10 mouse cellular contexts compared by ENCODE assay signal in the genomic region with DNA sequence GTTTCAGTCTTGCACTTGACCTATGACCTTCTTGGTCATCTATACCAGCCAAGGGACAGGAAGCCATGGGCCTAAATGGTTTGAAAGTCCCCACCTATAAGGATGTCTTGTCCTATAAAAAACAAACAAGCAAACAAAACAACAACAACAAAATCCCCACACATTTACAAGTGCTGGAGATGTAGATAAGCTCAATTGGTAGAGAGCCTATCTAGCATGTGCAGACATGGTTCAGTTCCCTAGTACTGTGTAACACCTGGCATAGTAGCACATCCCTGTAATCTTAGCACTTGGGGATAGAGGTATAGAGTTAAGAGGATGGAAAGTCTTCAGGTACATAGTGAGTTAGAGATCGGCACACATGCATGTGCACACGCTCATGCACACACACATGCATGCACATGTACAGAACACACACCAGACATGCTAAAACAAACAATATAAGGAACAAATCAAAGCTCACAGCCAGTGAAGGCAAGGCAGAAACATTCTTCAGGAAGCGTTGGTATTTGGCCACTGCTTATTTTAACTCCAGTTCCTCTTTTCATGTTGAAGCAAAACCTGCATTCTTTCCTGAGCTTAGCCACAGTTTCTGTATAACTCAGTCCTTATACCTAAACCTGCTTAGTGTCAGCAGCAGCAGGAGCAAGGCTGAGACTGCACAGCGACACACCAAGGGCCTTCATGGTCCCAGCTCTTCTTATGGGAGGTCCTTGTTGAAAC. TPM values are rescaled to one million over a fixed set of nuclear protein-coding genes. Genes with fewer than 3 reads are reported as not detected.
DNase-seq lines count a peak whose midpoint lies in the region; ATAC-seq and TF ChIP-seq lines count a peak whose summit lies in the region.
"Had no signal": no experiment of that assay in that cellular context is flagged by ENCODE, and none has a peak within 500 bp of the region (broad histone marks: within the 10 kb centered on the region; RNA-seq: fewer than 3 reads in every experiment).

No protein-coding gene starts in this region.

- H3K27ac ChIP-seq in intestine, embryonic 15.5 days = no peak overlapping the region
- no peak overlapping the region for H3K27ac ChIP-seq in intestine, postnatal 0 days (ENCODE audit: low read depth, low read length)
- H3K27ac ChIP-seq: forebrain, embryonic 10.5 days had no signal

- H3K4me1 ChIP-seq in intestine, embryonic 15.5 days (replicated peaks) = no peaks in the 10 kb centered on the region
- no peaks in the 10 kb centered on the region for H3K4me1 ChIP-seq in intestine, postnatal 0 days (replicated peaks; ENCODE audit: control insufficient read depth, insufficient read depth, low read length)
- peaks cover 69% of the 10 kb centered on the region for H3K4me1 ChIP-seq in erythroblast, embryonic 14.5 days (ENCODE audit: control insufficient read depth)

- peak; percentile 61 for ATAC-seq in intestine, embryonic 15.5 days
- ATAC-seq in intestine, postnatal 0 days = no peak
- ATAC-seq in megakaryocyte, adult 5-6 weeks (ENCODE audit: poor library complexity, severe bottlenecking) = peak; percentile 27

- TF ChIP-seq CTCF in intestine, postnatal 0 days (IDR thresholded peaks at IDR 0.05; ENCODE audit: low read depth) = no peak

- H3K4me2 ChIP-seq in intestine, embryonic 15.5 days (replicated peaks) = no peak overlapping the region
- H3K4me2 ChIP-seq in intestine, postnatal 0 days (replicated peaks; ENCODE audit: low read depth) = no peak overlapping the region

- no peaks in the 10 kb centered on the region for H3K27me3 ChIP-seq in intestine, embryonic 15.5 days (replicated peaks)
- H3K27me3 ChIP-seq in intestine, postnatal 0 days (replicated peaks; ENCODE audit: control insufficient read depth, insufficient read depth, low read length) = no peaks in the 10 kb centered on the region
- H3K27me3 ChIP-seq in erythroblast, embryonic 14.5 days (ENCODE audit: control insufficient read depth) = no peaks in the 10 kb centered on the region

- H3K9ac ChIP-seq in intestine, embryonic 15.5 days = no peak overlapping the region
- H3K9ac ChIP-seq in intestine, postnatal 0 days (ENCODE audit: low read depth, low read length) = no peak overlapping the region

- H3K36me3 ChIP-seq in intestine, embryonic 15.5 days = no peaks in the 10 kb centered on the region
- no peaks in the 10 kb centered on the region for H3K36me3 ChIP-seq in intestine, postnatal 0 days (ENCODE audit: control insufficient read depth, insufficient read depth)
- peaks cover 12% of the 10 kb centered on the region for H3K36me3 ChIP-seq in erythroblast, embryonic 14.5 days (ENCODE audit: control insufficient read depth)
- H3K36me3 ChIP-seq: forebrain, embryonic 10.5 days had no signal

- WGBS in intestine, embryonic 15.5 days = 79% methylated on average over 4 of the region's 4 CpGs
- 77% methylated on average over 4 of the region's 4 CpGs for WGBS in intestine, postnatal 0 days

- H3K4me3 ChIP-seq in intestine, embryonic 15.5 days (replicated peaks) = no peak overlapping the region
- no peak overlapping the region for H3K4me3 ChIP-seq in intestine, postnatal 0 days (ENCODE audit: low read depth, low read length)
- peak overlapping the region; percentile 58 for H3K4me3 ChIP-seq in erythroblast, embryonic 14.5 days (replicated peaks)
- H3K4me3 ChIP-seq: forebrain, embryonic 10.5 days had no signal

- DNase-seq in A20 (ENCODE audit: low read depth, low spot score) = peak; percentile 84
- no peak for DNase-seq in neural tube, embryonic 10.5 days (ENCODE audit: extremely low spot score, low spot score)
- no peak for DNase-seq in cerebellum, postnatal 36 days
- DNase-seq in adipocyte (ENCODE audit: low spot score) = no peak
- DNase-seq: cerebellum, adult 11-12 months had no signal

- no peaks in the 10 kb centered on the region for H3K9me3 ChIP-seq in intestine, embryonic 15.5 days
- no peaks in the 10 kb centered on the region for H3K9me3 ChIP-seq in intestine, postnatal 0 days (ENCODE audit: control insufficient read depth)
- no peaks in the 10 kb centered on the region for H3K9me3 ChIP-seq in erythroblast, embryonic 14.5 days (ENCODE audit: control insufficient read depth, low read length)
- H3K9me3 ChIP-seq: forebrain, embryonic 10.5 days had no signal

RNA-seq across cellular contexts. Expression of a gene that starts 17.9 kb away (rescaled TPM):
- 4.0 and 4.3 TPM in 2 replicates for polyA plus RNA-seq in intestine, embryonic 15.5 days (2015; fragmentation: Nextera tagmentation; extraction: Ambion mirVana)
- polyA plus RNA-seq in intestine, postnatal 0 days (2015; fragmentation: Nextera tagmentation; extraction: Ambion mirVana) = 2.5 and 3.1 TPM in 2 replicates
- 1.7 TPM in 2 replicates for polyA plus RNA-seq in erythroblast, embryonic 14.5 days (2012)
- 99.6 and 105 TPM in 2 replicates for total RNA-seq in megakaryocyte, adult 5-6 weeks (2015)
- 88.0 and 148 TPM in 2 replicates for total RNA-seq in megakaryocyte, adult 5-6 weeks (2017)
